In the genomic region with DNA sequence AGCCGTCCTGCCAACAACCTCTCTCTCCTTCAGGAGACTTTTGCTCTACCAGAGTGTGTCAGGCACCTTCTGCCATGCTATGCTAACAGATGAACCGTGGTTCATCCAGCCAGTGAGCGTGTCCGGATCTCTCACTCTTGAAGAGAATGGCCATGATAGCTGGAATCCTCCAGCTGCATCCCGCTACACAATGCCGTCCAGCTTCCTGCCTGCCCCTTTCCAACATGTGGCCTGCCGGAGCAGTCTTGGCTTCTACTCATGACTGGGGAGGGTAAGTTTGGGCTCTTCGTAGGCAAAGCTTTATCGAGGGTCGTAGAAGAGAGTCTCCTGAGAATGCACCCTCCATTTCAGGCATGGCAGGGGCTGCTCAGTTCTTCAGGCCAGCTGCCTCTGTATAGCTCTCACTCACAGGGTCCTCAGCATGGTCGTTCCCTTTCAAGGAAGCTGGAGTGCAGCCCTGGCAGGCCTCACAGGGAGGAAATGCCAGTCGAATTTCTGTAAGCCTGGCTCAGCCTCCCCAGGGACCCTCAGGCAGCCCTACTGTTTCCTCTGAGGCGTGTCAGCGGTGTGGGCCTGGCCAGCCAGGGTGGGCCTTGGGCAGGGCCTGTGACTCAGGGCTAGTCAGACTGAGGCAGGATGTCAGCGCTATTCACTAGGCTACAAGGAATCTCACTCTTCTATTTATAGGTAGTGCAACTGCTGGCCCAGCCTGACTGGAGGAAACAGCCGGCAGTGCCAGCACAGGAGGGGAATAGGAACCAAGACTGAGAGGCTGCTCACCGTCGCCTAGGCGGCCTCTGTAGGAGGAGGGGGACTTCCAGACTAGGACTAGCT, we compare ENCODE assay signal across 8 mouse cellular contexts.
DNase-seq lines count a peak whose midpoint lies in the region; ATAC-seq and TF ChIP-seq lines count a peak whose summit lies in the region.

No protein-coding gene starts in this region.

- H3K9me3 ChIP-seq in hindbrain, embryonic 10.5 days = no peaks in the 10 kb centered on the region
- no peaks in the 10 kb centered on the region for H3K9me3 ChIP-seq in limb, embryonic 12.5 days

- H3K27me3 ChIP-seq in hindbrain, embryonic 10.5 days (ENCODE audit: insufficient read depth, poor library complexity, severe bottlenecking) = no peaks in the 10 kb centered on the region
- H3K27me3 ChIP-seq in limb, embryonic 12.5 days = no peaks in the 10 kb centered on the region
- H3K27me3 ChIP-seq in myocyte (ENCODE audit: control insufficient read depth, insufficient read depth, insufficient read length) = no peaks in the 10 kb centered on the region

- peaks cover 34% of the 10 kb centered on the region for H3K4me1 ChIP-seq in hindbrain, embryonic 10.5 days (replicated peaks)
- peaks cover 30% of the 10 kb centered on the region for H3K4me1 ChIP-seq in limb, embryonic 12.5 days (replicated peaks)

- H3K9ac ChIP-seq in limb, embryonic 12.5 days (replicated peaks) = no peak overlapping the region

- H3K79me2 ChIP-seq in myocyte (ENCODE audit: control insufficient read depth, insufficient read depth) = peaks cover 4% of the 10 kb centered on the region

- H3ac ChIP-seq in myocyte (ENCODE audit: control insufficient read depth, insufficient read length) = peak overlapping the region; percentile 2

- peak; percentile 22 for TF ChIP-seq POLR2A in myocyte (IDR thresholded peaks at IDR 0.05; ENCODE audit: insufficient read length, low read depth)

- peak; percentile 31 for DNase-seq in urinary bladder, postnatal 25 days (ENCODE audit: low spot score)
- DNase-seq in urinary bladder, adult 18-20 months (ENCODE audit: low spot score in 2 of 2) = no peak
- peak; percentile 71 for DNase-seq in gastrocnemius, adult 18-20 months (ENCODE audit: low spot score)
- peak; percentile 34 for DNase-seq in hindbrain, embryonic 10.5 days (ENCODE audit: low spot score)
- no peak for DNase-seq in thymus, postnatal 14 days
- DNase-seq in layer of hippocampus, postnatal 25 days (ENCODE audit: extremely low spot score in 1 of 2, low spot score in 1 of 2) = no peak

- 75% methylated on average over 19 of the region's 19 CpGs for WGBS in hindbrain, embryonic 10.5 days
- WGBS in limb, embryonic 12.5 days = 69% methylated on average over 19 of the region's 19 CpGs

- peak overlapping the region; percentile 73 for H3K27ac ChIP-seq in hindbrain, embryonic 10.5 days
- H3K27ac ChIP-seq in limb, embryonic 12.5 days = peak overlapping the region; percentile 77

- no peak overlapping the region for H3K4me3 ChIP-seq in hindbrain, embryonic 10.5 days
- no peak overlapping the region for H3K4me3 ChIP-seq in limb, embryonic 12.5 days (replicated peaks)
- H3K4me3 ChIP-seq in myocyte = peak overlapping the region; percentile 1

- ATAC-seq in limb, embryonic 12.5 days (ENCODE audit: insufficient number of reproducible peaks, insufficient read depth, low FRiP score, low TSS enrichment, low read depth) = peak; percentile 85; the same call in 1 of the 2 replicates

- H3K4me2 ChIP-seq in limb, embryonic 12.5 days = no peak overlapping the region; the same call in 1 of the 2 replicates
- peak overlapping the region; percentile 83 for H3K4me2 ChIP-seq in myocyte (ENCODE audit: low read depth)

- no peaks in the 10 kb centered on the region for H3K36me3 ChIP-seq in hindbrain, embryonic 10.5 days
- no peaks in the 10 kb centered on the region for H3K36me3 ChIP-seq in limb, embryonic 12.5 days
- H3K36me3 ChIP-seq in myocyte (ENCODE audit: control insufficient read depth, insufficient read depth) = peaks cover 17% of the 10 kb centered on the region

TF ChIP-seq in myocyte, 11 proteins besides CTCF, POLR2A, EP300 and RAD21:
- TF ChIP-seq REST (IDR thresholded peaks at IDR 0.05; ENCODE audit: insufficient read depth, insufficient read length) (no peak), E2F4 (IDR thresholded peaks at IDR 0.05; ENCODE audit: insufficient read depth) (no peak), CEBPB (IDR thresholded peaks at IDR 0.05; ENCODE audit: insufficient read depth, poor library complexity, severe bottlenecking) (no peak), SRF (IDR thresholded peaks at IDR 0.05; ENCODE audit: control insufficient read depth, insufficient read length, low read depth) (no peak), USF1 (IDR thresholded peaks at IDR 0.05; ENCODE audit: low read depth) (no peak), MYOG (IDR thresholded peaks at IDR 0.05; ENCODE audit: control insufficient read depth in 1 of 3, insufficient read depth in 1 of 3, insufficient read length in 2 of 3, low read depth in 2 of 3) (peak; percentile 22 to 81 (median 34)), MYOD1 (IDR thresholded peaks at IDR 0.05; ENCODE audit: control insufficient read depth in 1 of 3, insufficient read length in 2 of 3, low read depth in 2 of 3) (peak; percentile 64 to 76 (median 69)), TCF12 (IDR thresholded peaks at IDR 0.05; ENCODE audit: insufficient read depth, poor library complexity, severe bottlenecking) (peak; percentile 26), TCF3 (IDR thresholded peaks at IDR 0.05; ENCODE audit: insufficient read length, low read depth) (peak; percentile 9), POLR2AphosphoS2 (IDR thresholded peaks at IDR 0.05; ENCODE audit: insufficient read length, low read depth) (peak; percentile 48), MAX (IDR thresholded peaks at IDR 0.05; ENCODE audit: low read depth) (no peak)

Comparison
In these comparisons a context has a peak if more than half of its experiments do, and no peak if none do; other contexts are left out.
1. DNase-seq: peak in urinary bladder, postnatal 25 days (single experiment), gastrocnemius, adult 18-20 months (single experiment) and hindbrain, embryonic 10.5 days (single experiment); none in urinary bladder, adult 18-20 months (0 of 2), thymus, postnatal 14 days (single experiment) and layer of hippocampus, postnatal 25 days (0 of 2).